ENCODE assay signal across 22 mouse cellular contexts in genomic region chr13:30688035-30688616, GRCm38 (mm10). TPM values are rescaled to one million over a fixed set of nuclear protein-coding genes. Genes with fewer than 3 reads are reported as not detected.
DNase-seq lines count a peak whose midpoint lies in the region; ATAC-seq and TF ChIP-seq lines count a peak whose summit lies in the region.
"Had no signal": no experiment of that assay in that cellular context is flagged by ENCODE, and none has a peak within 500 bp of the region (broad histone marks: within the 10 kb centered on the region; RNA-seq: fewer than 3 reads in every experiment).

No protein-coding gene starts in this region.

- peak; percentile 45 for ATAC-seq in frontal cortex, adult (ENCODE audit: low TSS enrichment)
- ATAC-seq: CD4-positive, CD25-positive, alpha-beta regulatory T cell, adult 4 months; forebrain, embryonic 13.5 days; forebrain, embryonic 15.5 days had no signal

- WGBS in small intestine, adult 2 months = 89% methylated on average over 12 of the region's 12 CpGs

- peak; percentile 34; the same call in 1 of the 2 replicates for TF ChIP-seq POLR2A in CH12.LX (IDR thresholded peaks at IDR 0.05; ENCODE audit: low read depth, low read length)
- no peak for TF ChIP-seq POLR2A in small intestine, adult 2 months (IDR thresholded peaks at IDR 0.05; ENCODE audit: low read depth, low read length)

- no peak for TF ChIP-seq CTCF in CH12.LX (conservative IDR thresholded peaks at IDR 0.05 in 1 of 2, IDR thresholded peaks at IDR 0.05 in 1 of 2; ENCODE audit: low read depth in 2 of 2, low read length in 2 of 2)
- no peak for TF ChIP-seq CTCF in small intestine, adult 2 months (IDR thresholded peaks at IDR 0.05; ENCODE audit: extremely low read depth, insufficient read length, insufficient replicate concordance, low read depth, low read length)
- no peak for TF ChIP-seq CTCF in layer of hippocampus, adult 2 months (conservative IDR thresholded peaks at IDR 0.05)

- H3K27ac ChIP-seq in CH12.LX (ENCODE audit: insufficient read depth, low read depth) = peak overlapping the region; percentile 84
- H3K27ac ChIP-seq in small intestine, adult 2 months (ENCODE audit: insufficient read depth, low read depth, low read length) = peak overlapping the region; percentile 38; the same call in 1 of the 2 replicates
- no peak overlapping the region for H3K27ac ChIP-seq in layer of hippocampus, adult 2 months
- H3K27ac ChIP-seq: embryonic facial prominence, embryonic 10.5 days; embryonic facial prominence, embryonic 12.5 days; forebrain, embryonic 13.5 days; forebrain, embryonic 15.5 days had no signal

- 0 out of 2 replicates have a peak, but pooled peaks cover 2% of the 10 kb centered on the region for H3K79me2 ChIP-seq in CH12.LX (replicated peaks; ENCODE audit: control insufficient read depth, extremely low read depth, insufficient read depth, poor library complexity, severe bottlenecking)

- no peaks in the 10 kb centered on the region for H3K27me3 ChIP-seq in CH12.LX (replicated peaks)
- H3K27me3 ChIP-seq in small intestine, adult 2 months (ENCODE audit: control insufficient read depth, insufficient read depth, low read length) = no peaks in the 10 kb centered on the region
- H3K27me3 ChIP-seq: embryonic facial prominence, embryonic 12.5 days; forebrain, embryonic 13.5 days; forebrain, embryonic 15.5 days had no signal

- peaks cover 58 to 100% of the 10 kb centered on the region in 2 experiments for H3K4me1 ChIP-seq in CH12.LX (ENCODE audit: control insufficient read depth in 1 of 2, insufficient read depth in 2 of 2)
- peaks cover 4% of the 10 kb centered on the region; the same call in 1 of the 2 replicates for H3K4me1 ChIP-seq in small intestine, adult 2 months (ENCODE audit: control insufficient read depth, insufficient read depth, insufficient read length, low read length)
- H3K4me1 ChIP-seq: embryonic facial prominence, embryonic 10.5 days; embryonic facial prominence, embryonic 12.5 days; forebrain, embryonic 13.5 days; forebrain, embryonic 15.5 days had no signal

- peak overlapping the region; percentile 72 for H3K4me2 ChIP-seq in CH12.LX (ENCODE audit: insufficient read depth, low read depth, poor library complexity, severe bottlenecking)
- H3K4me2 ChIP-seq: embryonic facial prominence, embryonic 12.5 days; forebrain, embryonic 13.5 days; forebrain, embryonic 15.5 days had no signal

- dilution Hi-C loops in CH12.LX (cut with MboI; ENCODE audit: extremely low pct_ligation_motif_present, extremely low pct_unique_long_range_greater_than_20kb, low sequenced_read_pairs) = no loop called here

- H3K4me3 ChIP-seq in CH12.LX (replicated peaks in 1 of 3; ENCODE audit: low read depth in 2 of 3, low read length in 2 of 3, poor library complexity in 1 of 3) = no peak overlapping the region
- no peak overlapping the region for H3K4me3 ChIP-seq in small intestine, adult 2 months (ENCODE audit: low read depth, low read length)
- no peak overlapping the region for H3K4me3 ChIP-seq in layer of hippocampus, adult 2 months
- H3K4me3 ChIP-seq: embryonic facial prominence, embryonic 10.5 days; embryonic facial prominence, embryonic 12.5 days; forebrain, embryonic 13.5 days; forebrain, embryonic 15.5 days had no signal

- no peaks in the 10 kb centered on the region for H3K9me3 ChIP-seq in CH12.LX (replicated peaks; ENCODE audit: low read length)
- H3K9me3 ChIP-seq: embryonic facial prominence, embryonic 10.5 days; embryonic facial prominence, embryonic 12.5 days; forebrain, embryonic 13.5 days; forebrain, embryonic 15.5 days had no signal

- peak overlapping the region; percentile 19; the same call in 1 of the 2 replicates for H3K9ac ChIP-seq in CH12.LX (ENCODE audit: insufficient read depth, low read depth)
- H3K9ac ChIP-seq: embryonic facial prominence, embryonic 12.5 days; forebrain, embryonic 13.5 days; forebrain, embryonic 15.5 days had no signal

- in situ Hi-C loops in CH12.LX (cut with MboI; ENCODE audit: low pct_ligation_motif_present, low pct_unique_long_range_greater_than_20kb, low sequenced_read_pairs) = no loop called here

- DNase-seq in frontal cortex, postnatal 36 days (ENCODE audit: low spot score in 2 of 2) = no peak
- DNase-seq in A20 (ENCODE audit: low read depth, low spot score) (peak; percentile 58), CH12.LX (ENCODE audit: extremely low read depth) (peak; percentile 65)
- no peak for DNase-seq in layer of hippocampus, adult 2 months (ENCODE audit: low spot score in 2 of 2)
- no peak for DNase-seq in urinary bladder, postnatal 10 days (ENCODE audit: low spot score)
- DNase-seq: adrenal gland, adult 2 months; adrenal gland, postnatal 10 days; adrenal gland, postnatal 25 days; B cell, adult 2 months; cerebellum, adult 11-12 months; cerebellum, adult 2 months; cerebellum, adult 9-10 months; cerebellum, postnatal 10 days; cerebellum, postnatal 25 days had no signal

- peaks cover 0 to 7% of the 10 kb centered on the region in 2 experiments for H3K36me3 ChIP-seq in CH12.LX (replicated peaks in 1 of 2; ENCODE audit: control insufficient read depth in 1 of 2, insufficient read depth in 1 of 2, low read length in 1 of 2)
- H3K36me3 ChIP-seq in small intestine, adult 2 months (ENCODE audit: control insufficient read depth, insufficient read depth, low read length) = no peaks in the 10 kb centered on the region
- H3K36me3 ChIP-seq: embryonic facial prominence, embryonic 10.5 days; embryonic facial prominence, embryonic 12.5 days; forebrain, embryonic 15.5 days had no signal

- TF ChIP-seq EP300 in CH12.LX (IDR thresholded peaks at IDR 0.05; ENCODE audit: low read length) = peak; percentile 96

- no peak; the same call in 1 of the 2 replicates for TF ChIP-seq RAD21 in CH12.LX (IDR thresholded peaks at IDR 0.05; ENCODE audit: low read depth, low read length)

TF ChIP-seq in CH12.LX, 34 proteins besides CTCF, POLR2A, EP300 and RAD21 (continues in another document):
- TF ChIP-seq CHD1 (IDR thresholded peaks at IDR 0.05; ENCODE audit: low read depth, low read length) (peak; percentile 62; the same call in 1 of the 2 replicates), PAX5 (IDR thresholded peaks at IDR 0.05; ENCODE audit: low read length) (no peak), BHLHE40 (IDR thresholded peaks at IDR 0.05; ENCODE audit: low read depth, low read length) (peak; percentile 92), MAZ (IDR thresholded peaks at IDR 0.05; ENCODE audit: low read depth, low read length) (peak; percentile 83; the same call in 1 of the 2 replicates), UBTF (IDR thresholded peaks at IDR 0.05; ENCODE audit: low read depth, low read length) (no peak), SIN3A (IDR thresholded peaks at IDR 0.05; ENCODE audit: low read length) (peak; percentile 84), KAT2A (IDR thresholded peaks at IDR 0.05; ENCODE audit: insufficient replicate concordance, low read length) (no peak), TBP (conservative IDR thresholded peaks at IDR 0.05; ENCODE audit: low read depth, low read length) (no peak), JUND (conservative IDR thresholded peaks at IDR 0.05; ENCODE audit: low read depth, low read length) (peak; percentile 88), HCFC1 (IDR thresholded peaks at IDR 0.05; ENCODE audit: low read depth, low read length) (no peak; the same call in 1 of the 2 replicates), TCF12 (IDR thresholded peaks at IDR 0.05; ENCODE audit: low read depth, low read length) (peak; percentile 97), MAFK (IDR thresholded peaks at IDR 0.05; ENCODE audit: insufficient replicate concordance, low read length) (peak; percentile 69; the same call in 1 of the 2 replicates), NELFE (IDR thresholded peaks at IDR 0.05; ENCODE audit: low read depth, low read length) (0 out of 2 replicates have a peak, but pooled peaks have one; percentile 27), POLR2AphosphoS2 (IDR thresholded peaks at IDR 0.05; ENCODE audit: low read depth, low read length) (no peak), SMC3 (IDR thresholded peaks at IDR 0.05; ENCODE audit: low read depth, low read length) (no peak; the same call in 1 of the 2 replicates), MYC (IDR thresholded peaks at IDR 0.05; ENCODE audit: low read depth, low read length) (peak; percentile 74), RCOR1 (conservative IDR thresholded peaks at IDR 0.05; ENCODE audit: low read depth, low read length) (peak; percentile 91), ZMIZ1 (IDR thresholded peaks at IDR 0.05; ENCODE audit: low read depth, low read length) (peak; percentile 27; the same call in 1 of the 2 replicates), CHD2 (IDR thresholded peaks at IDR 0.05; ENCODE audit: low read length) (peak; percentile 85), ELF1 (IDR thresholded peaks at IDR 0.05; ENCODE audit: low read depth, low read length) (no peak), ZC3H11A (IDR thresholded peaks at IDR 0.05; ENCODE audit: low read depth, low read length) (no peak), MAX (IDR thresholded peaks at IDR 0.05; ENCODE audit: low read length) (peak; percentile 25; the same call in 1 of the 2 replicates), E2F4 (IDR thresholded peaks at IDR 0.05; ENCODE audit: insufficient replicate concordance, low read depth, low read length) (peak; percentile 19; the same call in 1 of the 2 replicates), ZKSCAN1 (IDR thresholded peaks at IDR 0.05; ENCODE audit: borderline replicate concordance, low read depth, low read length) (no peak), GABPA (IDR thresholded peaks at IDR 0.05; ENCODE audit: insufficient replicate concordance, low read depth, low read length) (no peak), JUN (IDR thresholded peaks at IDR 0.05; ENCODE audit: insufficient read depth, low read depth, low read length) (peak; percentile 75; the same call in 1 of the 2 replicates), IRF4 (IDR thresholded peaks at IDR 0.05; ENCODE audit: low read depth, low read length) (peak; percentile 95), USF1 (IDR thresholded peaks at IDR 0.05; ENCODE audit: low read depth, low read length) (no peak), ZNF384 (IDR thresholded peaks at IDR 0.05; ENCODE audit: low read depth, low read length) (0 out of 2 replicates have a peak, but pooled peaks have one; percentile 24), NRF1 (IDR thresholded peaks at IDR 0.05; ENCODE audit: low read depth, low read length) (0 out of 2 replicates have a peak, but pooled peaks have one; percentile 3), USF2 (conservative IDR thresholded peaks at IDR 0.05; ENCODE audit: low read depth, low read length) (no peak), MXI1 (IDR thresholded peaks at IDR 0.05; ENCODE audit: low read depth, low read length) (peak; percentile 68), ETS1 (conservative IDR thresholded peaks at IDR 0.05; ENCODE audit: low read depth, low read length) (peak; percentile 93)

RNA-seq across cellular contexts. Expression of gene Dusp22, which starts 28.3 kb away (rescaled TPM):
- 22.5 and 25.5 TPM in 2 replicates for total RNA-seq in CH12.LX (2012; rRNA removed)
- total RNA-seq in CH12.LX (2014; rRNA removed) = 28.7 and 29.8 TPM in 2 replicates
- 18.0 and 18.5 TPM in 2 replicates for polyA plus RNA-seq in CH12.LX (2012; ENCODE audit: insufficient read length, low read depth)
- 1.9 and 2.0 TPM in 2 replicates for polyA plus RNA-seq in small intestine, adult 2 months (2012; rRNA removed)
- 10 to 100 TPM; 22.5 to 23.9 TPM for total RNA-seq in layer of hippocampus, adult 2 months (2021)
- total RNA-seq: MEL had no signal

Comparison
In these comparisons a context has a peak if more than half of its experiments do, and no peak if none do; other contexts are left out.
1. DNase-seq: peak in A20 (single experiment) and CH12.LX (single experiment); none in frontal cortex, postnatal 36 days (0 of 2), layer of hippocampus, adult 2 months (0 of 2) and urinary bladder, postnatal 10 days (single experiment).